Mouse (Mus musculus) adrenal gland, postnatal 4 days (tissue): ENCODE data around the gene Cxcl10. TPM values are rescaled to one million over a fixed set of nuclear protein-coding genes. Genes with fewer than 3 reads are reported as not detected.

Experiments used
- DNase-seq, 2 experiments: peaks; one replicate each; pipeline ENCODE4 v3.0.0; 2021 to 2022; ENCODE audit warnings: low spot score in 2 of 2, mixed read lengths in 2 of 2
- long read RNA-seq, 2 experiments: library from polyadenylated mRNA; stranded (forward); transcript quantifications; one replicate each; pipeline ENCODE4 v2.0.0; 2021
- total RNA-seq, 2 experiments: library from RNA; stranded (reverse); gene quantifications; 2 replicates each; pipeline ENCODE4 v1.2.3; 2021

Gene Cxcl10
- total RNA-seq, result 1 to 10 TPM in 1 of 2 experiments, under 1 TPM in 1; 0.76 to 1.3 TPM
- long read RNA-seq, experiment 1, partial matches to known transcripts, result 0 of 1 reads
- long read RNA-seq, experiment 1, other reads (novel, unspliced or antisense), result 0 of 1 reads
- long read RNA-seq, experiment 2, result 0 reads

- DNase-seq, result no peak
These were observed at the start of gene Cxcl10 for GRCm38 (mm10) chr5:92348794-92349413. Gene Cxcl10 (minus strand): TSS chr5:92348889.

DNA sequence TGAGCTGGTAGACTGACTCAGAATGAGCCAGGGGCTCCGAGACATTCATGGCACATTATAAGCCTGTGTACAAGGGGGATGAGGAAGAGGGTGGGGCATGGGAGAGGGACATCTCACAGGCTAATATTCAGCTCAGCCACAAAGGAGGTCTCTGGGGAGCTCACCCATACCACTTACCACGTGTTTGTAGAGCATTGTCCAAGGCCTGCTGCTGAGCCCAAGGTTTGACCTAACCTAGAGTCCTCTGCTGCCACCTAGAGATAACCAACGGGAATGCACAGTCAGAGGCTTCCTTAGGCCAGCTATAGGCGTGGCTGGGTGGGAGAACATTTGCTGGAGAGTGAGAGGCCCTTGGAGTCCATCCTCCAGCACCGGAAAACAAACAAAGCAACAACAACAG, 49.5 kb upstream of the Cxcl10 start:
- DNase-seq, result peak in 1 of 2 experiments; percentile 53

- DNase-seq, result no peak
These were observed 47.8 kb upstream of the Cxcl10 start for GRCm38 (mm10) chr5:92396476-92396875.

GRCm38 (mm10) chr5:92395764-92396163, 47.1 kb upstream of the Cxcl10 start:
- no peak for DNase-seq

GRCm38 (mm10) chr5:92393863-92394262, 45.2 kb upstream of the Cxcl10 start:
- no peak for DNase-seq

DNA sequence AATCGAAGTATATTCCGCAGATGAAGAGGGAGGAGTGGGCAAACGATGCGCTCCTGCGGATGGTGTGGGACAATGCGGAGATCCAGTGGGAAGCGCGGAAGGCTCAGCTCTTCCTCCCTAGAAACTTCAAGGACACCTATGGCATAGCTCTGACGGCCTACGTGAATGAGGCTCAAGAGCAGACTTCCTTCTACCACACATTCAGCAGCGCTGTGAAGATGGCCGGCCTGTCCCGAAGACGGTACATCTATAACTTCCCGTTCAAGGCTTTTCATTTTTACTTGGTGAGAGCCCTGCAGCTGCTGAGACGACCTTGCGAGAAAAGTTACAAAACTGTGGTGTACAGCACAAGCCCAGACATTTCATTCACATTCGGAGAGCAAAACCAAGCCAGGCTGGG, 43.9 kb upstream of the Cxcl10 start:
- DNase-seq, result no peak

DNA sequence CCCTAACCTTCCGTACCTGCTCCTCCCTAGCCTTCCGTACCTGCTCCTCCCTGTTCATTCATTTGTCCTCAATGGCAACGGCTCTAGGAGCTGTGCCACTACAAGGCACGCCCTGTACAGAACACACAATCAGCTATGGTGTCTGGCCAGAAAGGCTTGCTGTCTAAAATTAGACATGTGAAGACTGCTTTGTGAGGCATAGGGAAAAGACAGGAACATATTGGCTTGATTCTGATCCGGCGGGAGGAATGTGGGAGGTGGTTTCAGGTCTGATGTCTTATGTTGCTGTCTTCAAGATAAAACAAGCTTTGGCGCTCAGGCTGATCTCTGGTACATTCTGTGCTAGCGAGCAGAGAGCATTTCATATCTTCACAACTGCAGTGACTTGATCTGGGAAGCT, 41.9 kb upstream of the Cxcl10 start:
- no peak for DNase-seq

- DNase-seq, result no peak
These were observed 41.3 kb upstream of the Cxcl10 start for GRCm38 (mm10) chr5:92389977-92390376.

DNA sequence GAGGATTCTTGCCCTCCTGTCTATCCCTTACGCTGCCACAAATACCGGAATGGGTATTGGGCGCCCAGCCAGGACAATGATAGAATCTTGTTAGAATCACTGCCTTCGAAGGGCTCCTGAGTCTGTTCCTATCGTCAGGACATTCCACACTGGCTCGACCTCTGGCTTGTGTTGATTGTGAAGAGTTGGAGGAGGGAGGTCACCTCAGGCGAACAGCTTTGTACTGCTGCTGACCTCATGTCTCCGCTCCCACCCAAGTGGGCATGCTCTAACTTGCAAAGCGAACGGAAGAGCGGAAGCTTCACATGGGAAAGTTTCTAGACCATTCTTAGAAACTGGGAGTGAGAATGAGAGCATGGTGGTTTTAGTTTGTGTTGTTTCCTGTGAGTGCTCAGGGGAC, 38.7 kb upstream of the Cxcl10 start:
- DNase-seq, result no peak

DNA sequence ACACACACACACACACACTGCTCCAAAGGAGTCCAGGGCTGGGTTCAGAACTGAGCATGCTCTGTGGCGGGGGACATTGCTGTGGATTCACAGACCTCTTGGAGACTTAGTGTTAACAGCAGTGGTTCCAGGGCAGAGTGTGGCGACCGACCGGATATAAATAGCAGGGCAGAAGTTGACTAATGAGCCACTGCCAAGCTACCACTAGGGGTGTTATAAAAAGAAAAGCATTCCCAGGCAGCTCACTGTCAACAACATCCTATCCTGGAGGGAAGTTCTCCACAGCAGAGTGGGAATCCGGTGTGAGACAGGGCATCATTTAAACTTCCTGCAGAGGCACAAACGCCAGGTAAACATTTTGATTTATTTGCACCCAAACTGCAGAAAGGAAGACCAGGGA, 38.0 kb upstream of the Cxcl10 start:
- no peak for DNase-seq

GRCm38 (mm10) chr5:92386102-92386501, 37.4 kb upstream of the Cxcl10 start:
- no peak for DNase-seq

- DNase-seq, result no peak
These were observed 36.2 kb upstream of the Cxcl10 start for GRCm38 (mm10) chr5:92384855-92385254.

DNA sequence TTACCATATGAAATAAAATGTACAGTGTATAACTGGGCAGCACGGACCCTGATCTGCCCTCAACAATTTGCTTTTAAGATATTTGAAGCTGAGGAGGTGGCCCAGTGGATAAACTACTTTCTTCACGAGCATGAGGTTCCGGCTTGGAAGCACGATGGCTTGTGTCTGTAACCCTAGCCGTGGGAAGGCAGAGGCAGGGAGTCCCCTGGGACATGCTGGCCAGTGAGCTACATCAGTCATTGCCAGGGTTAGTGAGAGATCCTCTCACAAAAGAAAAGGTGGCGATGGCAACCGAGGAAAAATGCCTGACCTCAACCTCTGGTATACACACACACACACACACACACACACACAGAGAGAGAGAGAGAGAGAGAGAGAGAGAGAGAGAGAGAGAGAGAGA, 35.1 kb upstream of the Cxcl10 start:
- DNase-seq, result no peak

DNA sequence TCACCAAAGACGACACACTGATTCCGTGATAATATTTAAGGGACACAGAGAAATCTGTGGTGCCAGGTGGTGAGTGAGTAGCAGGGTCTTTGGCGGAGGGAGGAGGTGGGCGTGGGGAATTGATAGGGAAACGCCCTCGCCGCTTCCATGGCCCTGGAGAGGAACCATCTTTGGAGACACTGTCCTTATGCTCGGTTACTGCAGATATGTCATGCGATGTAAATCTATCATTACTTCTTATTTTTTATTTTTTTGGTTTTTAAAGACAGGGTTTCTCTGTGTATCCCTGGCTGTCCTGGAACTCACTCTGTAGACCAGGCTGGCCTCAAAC, 33.6 kb upstream of the Cxcl10 start:
- no peak for DNase-seq

- peak in 1 of 2 experiments; percentile 39 for DNase-seq
These were observed 33.1 kb upstream of the Cxcl10 start for GRCm38 (mm10) chr5:92381550-92382348.

GRCm38 (mm10) chr5:92376795-92377405, 28.2 kb upstream of the Cxcl10 start:
- no peak for DNase-seq

DNA sequence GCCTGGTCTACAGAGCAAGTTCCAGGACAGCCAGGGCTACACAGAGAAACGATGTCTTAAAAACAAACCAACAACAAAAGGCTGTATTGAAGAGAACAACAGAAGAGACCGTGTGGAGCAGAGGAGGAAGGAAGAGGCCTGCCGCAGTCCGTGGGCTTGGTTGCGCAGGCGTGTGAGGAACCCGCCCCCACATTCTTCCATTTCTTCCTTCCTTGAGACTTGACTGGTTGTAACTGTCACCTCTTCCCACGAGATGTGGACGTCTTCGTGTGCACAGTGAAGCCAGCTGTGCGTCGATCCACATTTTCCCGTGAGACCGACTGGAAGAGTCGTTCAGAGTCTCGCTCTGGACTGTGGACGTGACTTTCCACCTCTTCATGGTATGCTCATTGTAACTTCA, 26.7 kb upstream of the Cxcl10 start:
- DNase-seq, result no peak

DNA sequence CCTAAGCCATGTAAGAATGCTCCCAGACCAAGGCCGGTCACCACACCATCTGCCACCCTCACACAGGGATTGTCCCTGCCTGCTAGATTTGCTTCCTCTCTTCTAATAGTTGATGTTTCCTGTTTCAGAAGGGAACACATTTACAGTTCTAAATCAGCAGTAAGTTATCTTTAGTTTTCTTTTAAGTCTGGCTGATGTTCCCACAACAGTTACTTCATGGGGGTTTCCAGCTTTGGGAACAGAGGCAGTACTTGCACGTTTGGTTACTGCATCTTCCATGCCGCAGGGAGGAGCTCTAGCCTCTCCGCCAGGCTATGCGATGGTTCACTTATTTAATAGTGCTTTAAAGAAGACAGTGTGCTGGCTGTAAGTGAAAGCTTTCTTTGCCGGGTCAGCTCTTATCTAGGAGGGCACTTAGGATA, 26.0 kb upstream of the Cxcl10 start:
- DNase-seq, result no peak

GRCm38 (mm10) chr5:92372605-92373004, 23.9 kb upstream of the Cxcl10 start:
- no peak for DNase-seq

GRCm38 (mm10) chr5:92371361-92371976, 22.8 kb upstream of the Cxcl10 start:
- no peak for DNase-seq

- no peak for DNase-seq
These were observed 22.2 kb upstream of the Cxcl10 start for GRCm38 (mm10) chr5:92370891-92371290.

DNA sequence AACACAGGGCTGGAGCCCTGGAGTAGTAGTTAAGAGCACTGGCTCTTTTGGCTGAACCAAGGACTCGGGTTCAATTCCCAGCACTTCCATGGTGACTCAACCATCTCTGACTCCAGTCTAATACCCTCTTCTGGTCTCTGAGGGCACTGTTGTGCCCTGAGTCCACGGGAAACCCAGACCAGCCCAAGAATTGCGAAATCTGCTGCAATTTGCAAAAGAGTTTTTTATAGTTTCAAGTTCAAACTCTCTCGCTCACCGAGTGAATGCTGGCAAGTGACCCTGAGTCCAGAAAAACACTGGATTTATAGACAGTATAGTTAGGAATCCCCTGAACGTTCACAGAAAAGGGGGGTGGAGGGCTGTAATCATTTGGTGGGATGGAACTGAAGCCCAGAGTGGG, 21.7 kb upstream of the Cxcl10 start:
- no peak for DNase-seq
